Mouse (Mus musculus): ENCODE measurements around the gene Il12b. TPM values are rescaled to one million over a fixed set of nuclear protein-coding genes. Genes with fewer than 3 reads are reported as not detected.

Il12b gene
- not detected for polyA plus RNA-seq (2017; shearing (Covaris generic))

GRCm38 (mm10) chr11:44399763-44400162 lies at the start of gene Il12b:
TSS of gene Il12b (plus strand) at chr11:44400063.

Other genes with a start within 250 kb of the Il12b start
- gene Ublcp1, start 70.4 kb downstream of the Il12b start, polyA plus RNA-seq (2017; shearing (Covaris generic)), result 41.3 TPM
- 58.0 TPM for gene Rnf145, start 118.9 kb downstream of the Il12b start, polyA plus RNA-seq (2017; shearing (Covaris generic))
- gene Ebf1, start 217.3 kb downstream of the Il12b start, polyA plus RNA-seq (2017; shearing (Covaris generic)), result 0.40 TPM